Mouse (Mus musculus) neural tube, embryonic 12.5 days (tissue): ENCODE data around the gene Vezt. TPM values are rescaled to one million over a fixed set of nuclear protein-coding genes. Genes with fewer than 3 reads are reported as not detected.

Source experiments
- ATAC-seq: fragments of 200-750 bp; cut with Nextera tagmentation; 2 replicates; pipeline ENCODE4 v1.8.0; 2017; ENCODE audit warnings: low read depth, mild to moderate bottlenecking, moderate TSS enrichment, moderate library complexity; ENCODE audit not compliant: low FRiP score
- H3K27ac ChIP-seq: fragments of 300-500 bp; sonication (generic); 2 replicates; pipeline ENCODE4 v1.5.1; 2016
- H3K27me3 ChIP-seq: fragments of 300-500 bp; sonication (generic); replicated peaks from 2 replicates; pipeline ENCODE4 v1.6.1; 2016; ENCODE audit warnings: mild to moderate bottlenecking
- H3K36me3 ChIP-seq: fragments of 300-500 bp; sonication (generic); 2 replicates; pipeline ENCODE4 v1.6.1; 2016; ENCODE audit warnings: mild to moderate bottlenecking
- H3K4me1 ChIP-seq: fragments of 300-500 bp; sonication (generic); 2 replicates; pipeline ENCODE4 v1.6.1; 2016
- H3K4me2 ChIP-seq: fragments of 300-500 bp; sonication (generic); replicated peaks from 2 replicates; pipeline ENCODE4 v1.6.1; 2016; ENCODE audit warnings: mild to moderate bottlenecking
- H3K4me3 ChIP-seq: fragments of 300-500 bp; sonication (generic); 2 replicates; pipeline ENCODE4 v1.5.1; 2016
- H3K9ac ChIP-seq: fragments of 300-500 bp; sonication (generic); 2 replicates; pipeline ENCODE4 v1.6.1; 2016; ENCODE audit warnings: mild to moderate bottlenecking
- H3K9me3 ChIP-seq: fragments of 300-500 bp; sonication (generic); 2 replicates; pipeline ENCODE4 v1.6.1; 2016; ENCODE audit warnings: mild to moderate bottlenecking
- WGBS: fragments of 180-500 bp; shearing (Covaris S2); methylation state at CpG from one replicate; pipeline ENCODE4 v1.1.7; 2016; 5-methylcytosine and 5-hydroxymethylcytosine counted together
- polyA plus RNA-seq: library from polyadenylated mRNA; unstranded; fragments of >200 nt; fragmentation: Nextera tagmentation; extraction: Ambion mirVana; gene quantifications from 2 replicates; pipeline ENCODE4 v1.2.1, GENCODE M21; 2016

Vezt gene
- polyA plus RNA-seq, 1 experiment from 2014 or later: 56.2 TPM

DNA sequence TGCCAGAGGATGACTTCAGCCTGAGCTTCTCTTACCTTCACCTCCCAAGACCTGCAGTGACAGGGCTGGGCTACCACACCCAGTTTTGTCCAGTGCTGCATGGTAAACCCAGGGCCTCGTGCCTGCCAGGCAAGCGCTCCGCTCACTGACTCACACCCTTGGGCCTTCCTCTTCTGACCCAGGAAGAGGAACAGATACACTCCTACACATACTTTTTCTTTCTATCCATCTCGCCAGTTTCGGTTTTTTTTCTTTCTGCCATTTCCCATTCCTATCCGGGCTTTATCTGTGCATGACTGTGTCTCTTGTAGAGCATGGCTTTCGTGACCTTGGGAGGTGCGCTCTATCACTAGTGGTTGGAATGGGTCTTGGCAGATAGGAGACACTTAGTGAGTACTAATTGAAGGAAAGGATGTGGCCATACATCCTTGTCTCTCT lies 24.0 kb upstream of the Vezt start:
- no peak overlapping the region for H3K4me3 ChIP-seq
- no peak for ATAC-seq
- H3K9me3 ChIP-seq: no peaks in the 10 kb centered on the region
- H3K9ac ChIP-seq: no peak overlapping the region
- no peaks in the 10 kb centered on the region for H3K36me3 ChIP-seq
- H3K4me1 ChIP-seq: no peaks in the 10 kb centered on the region
- H3K4me2 ChIP-seq: no peak overlapping the region
- H3K27me3 ChIP-seq: no peaks in the 10 kb centered on the region
- WGBS: 92% methylated on average over 8 of the region's 8 CpGs
- no peak overlapping the region for H3K27ac ChIP-seq

DNA sequence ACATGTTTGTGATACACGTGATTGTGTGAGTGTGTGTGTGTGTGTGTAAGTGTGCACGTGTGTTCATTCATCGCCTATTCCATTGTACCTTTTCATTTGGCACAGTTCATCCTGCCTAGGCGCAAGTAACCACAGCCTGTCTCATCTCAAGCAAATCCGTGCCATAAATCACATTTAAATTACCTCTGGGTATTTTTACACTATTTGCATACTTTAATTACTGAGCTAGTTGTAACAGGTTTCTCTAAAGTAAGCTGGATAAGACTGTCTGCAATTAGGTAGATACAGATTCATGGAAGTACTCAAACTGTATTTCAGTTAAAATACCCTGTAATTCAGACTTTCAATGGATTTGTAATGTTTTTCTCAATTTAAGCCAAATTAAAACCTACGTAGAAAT lies 20.9 kb upstream of the Vezt start:
- Histone ChIP-seq H3K4me1 (no peaks in the 10 kb centered on the region), H3K27ac (no peak overlapping the region), H3K27me3 (no peaks in the 10 kb centered on the region), H3K4me2 (no peak overlapping the region), H3K36me3 (no peaks in the 10 kb centered on the region), H3K4me3 (no peak overlapping the region), H3K9me3 (no peaks in the 10 kb centered on the region), H3K9ac (no peak overlapping the region)
- 88% methylated on average over 6 of the region's 6 CpGs for WGBS
- ATAC-seq: no peak

DNA sequence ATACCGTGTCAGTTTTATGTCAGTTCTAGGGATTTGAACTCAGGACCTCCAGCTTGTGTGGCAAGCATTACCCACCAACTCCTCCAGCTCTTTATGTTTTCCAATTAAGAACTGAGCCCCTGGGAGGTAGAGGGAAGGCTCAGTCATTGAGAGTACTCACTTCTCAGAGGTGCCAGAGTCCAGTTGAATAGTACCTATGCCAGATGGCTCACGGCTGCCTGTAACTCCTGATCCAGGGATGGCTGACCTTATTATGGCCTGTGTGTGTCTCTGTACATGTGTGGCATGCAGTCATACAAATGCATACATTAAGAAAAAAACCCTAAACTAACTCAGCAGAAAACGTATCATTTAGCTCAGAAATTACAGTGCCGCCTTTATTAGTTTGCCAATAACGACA lies 15.1 kb upstream of the Vezt start:
- peaks cover 3% of the 10 kb centered on the region; the same call in 1 of the 2 replicates for H3K4me1 ChIP-seq
- no peak overlapping the region for H3K4me3 ChIP-seq
- H3K36me3 ChIP-seq: peaks cover 1% of the 10 kb centered on the region; the same call in 1 of the 2 replicates
- no peak for ATAC-seq
- no peak overlapping the region for H3K27ac ChIP-seq
- H3K9me3 ChIP-seq: no peaks in the 10 kb centered on the region
- H3K27me3 ChIP-seq: no peaks in the 10 kb centered on the region
- 94% methylated on average over 5 of the region's 5 CpGs for WGBS
- H3K4me2 ChIP-seq: no peak overlapping the region
- H3K9ac ChIP-seq: no peak overlapping the region

DNA sequence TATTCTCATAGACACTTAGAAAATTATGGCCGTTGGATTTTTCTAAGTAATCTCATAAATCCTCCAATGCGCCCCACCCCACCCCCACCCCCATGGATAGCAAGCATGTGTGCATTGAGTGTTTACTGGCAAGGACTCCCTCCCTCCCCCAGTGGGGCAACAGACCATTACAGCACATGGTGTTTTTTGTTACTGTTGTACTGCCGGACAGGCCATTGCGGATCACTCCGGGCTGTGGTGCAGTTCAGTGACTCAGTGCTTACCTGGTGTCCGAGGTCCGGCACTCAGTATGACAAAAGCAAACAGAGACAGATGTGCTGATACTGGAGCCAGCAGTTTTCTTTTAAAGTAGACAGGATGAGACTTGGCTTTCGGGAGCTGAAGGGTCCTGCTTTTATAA lies 13.5 kb upstream of the Vezt start:
- no peaks in the 10 kb centered on the region for H3K27me3 ChIP-seq
- no peak overlapping the region for H3K27ac ChIP-seq
- ATAC-seq: no peak
- no peaks in the 10 kb centered on the region for H3K9me3 ChIP-seq
- WGBS: 83% methylated on average over 8 of the region's 8 CpGs
- H3K9ac ChIP-seq: no peak overlapping the region
- H3K4me2 ChIP-seq: no peak overlapping the region
- peaks cover 17% of the 10 kb centered on the region; the same call in 1 of the 2 replicates for H3K36me3 ChIP-seq
- no peak overlapping the region for H3K4me3 ChIP-seq
- peaks cover 4% of the 10 kb centered on the region; the same call in 1 of the 2 replicates for H3K4me1 ChIP-seq

DNA sequence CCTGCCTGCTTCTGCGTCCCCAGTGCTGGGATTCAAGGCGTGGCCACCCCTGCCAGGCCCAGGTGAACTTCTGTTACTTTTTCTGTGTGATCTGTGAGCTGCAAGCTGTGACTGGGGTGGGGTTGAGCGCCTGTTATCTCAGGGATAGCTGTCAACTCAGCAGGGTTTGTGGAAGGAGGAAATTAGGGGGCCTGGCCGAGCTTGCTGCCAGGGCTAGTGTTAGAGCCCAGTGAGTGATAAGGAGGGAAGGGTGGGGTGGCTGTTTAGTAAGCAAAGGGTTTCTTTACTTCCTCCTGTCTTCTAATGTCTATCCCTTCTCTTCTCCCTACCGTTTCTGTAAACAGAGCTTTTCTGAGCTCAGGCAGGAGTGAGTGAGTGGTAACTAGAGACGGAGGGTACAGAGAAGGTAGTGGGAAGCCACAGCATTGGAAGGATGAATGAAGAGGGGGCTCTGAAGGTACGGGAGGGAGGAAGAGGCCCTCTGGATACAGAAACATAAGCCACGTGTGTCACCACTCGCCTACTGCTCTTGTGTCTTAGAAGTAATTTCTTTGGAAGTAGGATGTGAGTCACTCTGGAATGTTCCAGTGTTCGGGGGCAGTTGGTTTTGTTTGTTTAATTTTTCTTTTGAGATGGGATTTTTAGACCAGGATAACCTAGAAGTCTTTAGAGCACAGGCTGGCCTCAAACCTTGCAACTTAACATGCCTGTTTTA lies 12.4 kb upstream of the Vezt start:
- 67% methylated on average over 10 of the region's 10 CpGs for WGBS
- Histone ChIP-seq H3K4me2 (no peak overlapping the region), H3K4me3 (no peak overlapping the region), H3K36me3 (peaks cover 19% of the 10 kb centered on the region; the same call in 1 of the 2 replicates), H3K4me1 (peaks cover 8% of the 10 kb centered on the region; the same call in 1 of the 2 replicates), H3K9ac (no peak overlapping the region), H3K27me3 (no peaks in the 10 kb centered on the region), H3K27ac (no peak overlapping the region), H3K9me3 (no peaks in the 10 kb centered on the region)
- no peak for ATAC-seq

DNA sequence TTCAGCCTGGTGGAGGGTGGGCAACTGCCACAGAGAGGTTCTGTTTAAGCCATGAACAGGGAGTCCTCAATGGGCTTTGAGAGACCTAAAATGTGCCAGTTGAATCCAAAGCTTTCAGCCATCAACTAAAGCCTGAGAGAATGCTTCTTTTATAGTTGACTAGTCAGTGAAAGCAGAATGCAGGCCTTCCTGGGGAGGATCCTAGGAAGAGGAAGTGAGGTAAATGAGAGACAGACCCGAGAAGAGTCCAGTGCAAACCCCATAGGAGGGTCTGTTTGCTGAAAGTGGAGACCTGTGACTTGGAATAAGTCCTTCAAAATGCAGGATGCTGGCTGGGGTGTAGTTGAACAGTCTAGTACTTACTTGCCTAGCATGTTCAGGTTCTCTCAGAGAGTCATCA lies 11.4 kb upstream of the Vezt start:
- no peak overlapping the region for H3K4me2 ChIP-seq
- H3K4me3 ChIP-seq: no peak overlapping the region
- WGBS: 81% methylated on average over 1 of the region's 1 CpGs
- no peaks in the 10 kb centered on the region for H3K9me3 ChIP-seq
- peaks cover 8% of the 10 kb centered on the region; the same call in 1 of the 2 replicates for H3K4me1 ChIP-seq
- H3K27ac ChIP-seq: no peak overlapping the region
- no peak overlapping the region for H3K9ac ChIP-seq
- ATAC-seq: no peak
- peaks cover 19% of the 10 kb centered on the region; the same call in 1 of the 2 replicates for H3K36me3 ChIP-seq
- H3K27me3 ChIP-seq: no peaks in the 10 kb centered on the region

DNA sequence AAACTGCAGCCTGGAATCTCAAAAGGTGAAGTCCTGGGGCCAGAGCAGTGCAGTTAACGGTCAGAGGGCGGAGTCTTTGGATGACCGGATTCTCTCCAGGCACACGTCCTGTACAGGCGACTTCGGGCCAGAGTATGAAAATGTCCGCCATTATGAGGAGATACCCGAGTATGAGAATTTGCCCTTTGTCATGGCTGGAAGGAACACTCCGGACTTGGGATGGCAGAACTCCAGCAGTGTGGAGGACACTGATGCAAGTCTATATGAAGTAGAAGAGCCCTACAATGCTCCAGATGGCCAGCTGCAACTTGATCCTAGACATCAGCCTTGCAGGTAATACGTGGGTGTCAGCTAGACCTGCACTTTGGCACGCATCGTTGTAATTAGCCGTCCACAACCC lies 9.7 kb upstream of the Vezt start:
- no peaks in the 10 kb centered on the region for H3K27me3 ChIP-seq
- 93% methylated on average over 13 of the region's 13 CpGs for WGBS
- no peak overlapping the region for H3K9ac ChIP-seq
- peaks cover 8% of the 10 kb centered on the region; the same call in 1 of the 2 replicates for H3K4me1 ChIP-seq
- H3K36me3 ChIP-seq: peaks cover 19% of the 10 kb centered on the region; the same call in 1 of the 2 replicates
- H3K27ac ChIP-seq: no peak overlapping the region
- no peak overlapping the region for H3K4me3 ChIP-seq
- no peak overlapping the region for H3K4me2 ChIP-seq
- H3K9me3 ChIP-seq: no peaks in the 10 kb centered on the region
- ATAC-seq: no peak

DNA sequence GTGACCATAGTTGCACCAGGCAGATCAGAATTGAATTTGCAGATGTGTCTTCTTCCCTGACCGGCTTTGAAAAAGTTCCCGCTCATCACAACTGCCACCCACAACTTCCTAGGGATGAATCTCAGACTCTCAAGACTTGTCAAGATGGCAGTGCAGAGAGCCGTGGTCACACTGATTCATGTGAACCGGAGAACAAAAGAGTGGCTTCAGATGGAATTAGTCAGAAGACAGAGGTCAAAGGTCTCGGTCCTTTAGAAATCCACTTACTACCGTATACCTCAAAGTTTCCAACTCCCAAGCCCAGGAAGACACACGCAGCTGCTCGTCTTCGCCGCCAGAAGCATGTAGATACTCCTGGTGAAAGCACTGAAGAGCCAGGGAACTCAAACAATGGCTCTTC lies 8.3 kb upstream of the Vezt start:
- Histone ChIP-seq H3K4me3 (no peak overlapping the region), H3K4me2 (no peak overlapping the region), H3K27ac (no peak overlapping the region), H3K9me3 (no peaks in the 10 kb centered on the region), H3K36me3 (peaks cover 19% of the 10 kb centered on the region; the same call in 1 of the 2 replicates), H3K9ac (no peak overlapping the region), H3K27me3 (no peaks in the 10 kb centered on the region), H3K4me1 (peaks cover 8% of the 10 kb centered on the region; the same call in 1 of the 2 replicates)
- 33% methylated on average over 10 of the region's 10 CpGs for WGBS
- ATAC-seq: no peak

DNA sequence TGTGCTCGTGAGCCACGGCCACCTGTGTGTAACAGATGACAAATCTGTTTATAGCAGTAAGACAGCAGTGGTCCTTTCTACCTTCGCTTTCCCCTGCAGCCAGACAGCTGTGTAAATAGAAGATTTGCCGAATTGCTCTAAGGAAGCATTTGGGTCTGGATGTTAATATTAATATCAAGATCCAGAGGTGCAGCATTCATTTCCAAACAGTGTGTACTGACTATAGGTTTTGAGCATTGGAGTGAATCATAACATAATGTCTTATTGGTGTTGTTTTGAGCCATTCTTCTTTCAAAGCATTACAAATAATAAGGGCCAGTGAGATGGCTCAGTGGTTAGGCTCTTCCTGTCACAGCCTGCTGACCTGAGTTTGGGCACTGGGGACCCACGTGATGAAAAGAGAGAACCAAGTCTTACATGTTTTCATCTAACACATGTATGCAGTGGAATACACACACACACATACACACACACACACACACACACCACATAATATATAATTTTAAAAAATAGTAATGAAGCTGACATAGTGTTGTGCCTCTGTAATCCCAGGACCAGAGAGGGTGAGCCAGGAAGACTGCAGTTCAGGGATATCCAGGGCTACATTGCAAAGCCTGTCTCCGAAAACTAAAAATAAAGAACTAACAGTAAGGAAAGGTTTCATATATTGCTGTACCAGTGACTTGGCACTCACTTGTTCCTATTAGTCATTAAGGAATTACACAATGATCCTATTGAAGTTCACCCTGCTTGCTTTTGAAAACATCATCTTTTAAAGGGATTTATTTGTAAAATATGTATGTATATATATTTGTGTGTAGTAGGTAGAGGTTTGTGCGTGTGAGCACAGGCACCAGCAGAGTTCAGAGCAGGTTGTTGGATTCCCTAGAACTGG lies 3.0 kb upstream of the Vezt start:
- H3K9ac ChIP-seq: no peak overlapping the region
- H3K4me3 ChIP-seq: no peak overlapping the region
- 65% methylated on average over 7 of the region's 7 CpGs for WGBS
- no peak for ATAC-seq
- no peak overlapping the region for H3K4me2 ChIP-seq
- no peaks in the 10 kb centered on the region for H3K36me3 ChIP-seq
- H3K4me1 ChIP-seq: peaks cover 10% of the 10 kb centered on the region
- H3K27me3 ChIP-seq: no peaks in the 10 kb centered on the region
- no peak overlapping the region for H3K27ac ChIP-seq
- H3K9me3 ChIP-seq: no peaks in the 10 kb centered on the region

DNA sequence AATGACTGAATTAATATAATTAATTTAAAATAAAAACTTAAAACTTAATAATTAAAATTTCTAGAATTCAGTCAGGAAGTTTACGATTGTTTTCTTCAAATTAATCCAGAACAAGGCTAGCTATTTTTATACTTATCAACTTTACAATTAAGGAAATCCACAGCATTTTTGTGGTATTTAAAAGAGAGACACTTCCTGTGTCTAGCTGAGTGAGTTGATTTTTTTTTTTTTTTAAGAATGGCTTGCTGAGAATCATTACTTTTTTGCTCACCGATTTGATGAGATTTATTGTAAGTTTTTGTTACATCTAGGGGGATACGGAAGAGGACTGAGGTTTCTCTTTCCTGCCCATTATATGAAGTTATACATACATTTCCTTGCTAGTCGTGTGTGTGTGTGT lies 2.0 kb upstream of the Vezt start:
- no peaks in the 10 kb centered on the region for H3K27me3 ChIP-seq
- H3K9me3 ChIP-seq: no peaks in the 10 kb centered on the region
- no peak overlapping the region for H3K4me2 ChIP-seq
- ATAC-seq: no peak
- WGBS: 71% methylated on average over 4 of the region's 4 CpGs
- H3K9ac ChIP-seq: no peak overlapping the region
- no peak overlapping the region for H3K4me3 ChIP-seq
- no peaks in the 10 kb centered on the region for H3K36me3 ChIP-seq
- no peak overlapping the region for H3K27ac ChIP-seq
- H3K4me1 ChIP-seq: peaks cover 15% of the 10 kb centered on the region

DNA sequence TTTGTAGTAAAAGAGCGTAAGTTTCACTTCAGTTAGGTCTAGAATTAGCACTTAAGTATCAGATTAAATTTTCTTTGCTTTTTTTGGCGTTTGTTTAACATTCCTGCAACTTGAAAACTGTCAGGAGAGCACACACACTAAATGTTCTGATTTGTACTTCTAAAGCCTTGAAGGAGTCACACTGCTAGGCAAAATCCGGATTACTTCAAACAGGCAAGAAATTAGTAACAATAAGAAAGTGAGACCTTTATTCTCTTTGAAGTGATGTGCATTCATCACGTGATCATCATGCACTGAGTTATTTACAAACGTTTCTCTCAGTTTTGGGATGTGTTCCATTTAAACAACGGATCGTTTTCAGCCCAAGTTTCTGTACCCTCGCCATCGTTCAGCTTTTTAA lies 1.6 kb upstream of the Vezt start:
- ATAC-seq: no peak
- H3K4me2 ChIP-seq: peak overlapping the region; percentile 70
- no peaks in the 10 kb centered on the region for H3K27me3 ChIP-seq
- peaks cover 15% of the 10 kb centered on the region for H3K4me1 ChIP-seq
- no peaks in the 10 kb centered on the region for H3K9me3 ChIP-seq
- no peak overlapping the region for H3K9ac ChIP-seq
- 55% methylated on average over 9 of the region's 9 CpGs for WGBS
- H3K27ac ChIP-seq: no peak overlapping the region
- H3K36me3 ChIP-seq: no peaks in the 10 kb centered on the region
- no peak overlapping the region for H3K4me3 ChIP-seq

DNA sequence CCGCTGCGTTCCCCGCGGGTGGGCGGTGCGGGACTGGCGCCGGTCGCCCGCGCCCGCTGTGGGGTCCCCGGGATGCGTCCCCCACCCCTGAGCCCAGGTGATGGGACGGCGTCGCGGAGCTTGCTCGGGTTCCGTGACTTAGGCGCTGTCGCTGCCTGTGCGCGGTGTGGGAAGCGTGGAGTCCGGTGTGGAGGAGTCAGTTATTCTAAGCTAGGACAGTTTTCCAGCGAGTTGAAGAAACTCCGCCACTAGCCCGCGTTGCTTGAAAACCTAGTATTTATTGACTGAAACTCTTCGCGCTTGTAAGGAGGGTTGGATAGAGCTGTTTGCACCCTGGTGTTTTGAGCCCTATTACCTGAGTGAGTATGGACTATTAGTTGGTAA lies 750 bp upstream of the Vezt start:
- H3K36me3 ChIP-seq: no peaks in the 10 kb centered on the region; the same call in 1 of the 2 replicates
- H3K27me3 ChIP-seq: no peaks in the 10 kb centered on the region
- H3K4me2 ChIP-seq: peak overlapping the region; percentile 70
- H3K4me3 ChIP-seq: peak overlapping the region; percentile 86
- H3K27ac ChIP-seq: peak overlapping the region; percentile 62; the same call in 1 of the 2 replicates
- H3K9ac ChIP-seq: peak overlapping the region; percentile 84
- ATAC-seq: peak; percentile 63
- no peaks in the 10 kb centered on the region for H3K9me3 ChIP-seq
- WGBS: under 1% methylated on average over 32 of the region's 32 CpGs
- H3K4me1 ChIP-seq: peaks cover 15% of the 10 kb centered on the region
